Mouse (Mus musculus) megakaryocyte, embryonic 14.5 days (primary cell): Measurements from ENCODE around the gene Gm20388. TPM values are rescaled to one million over a fixed set of nuclear protein-coding genes. Genes with fewer than 3 reads are reported as not detected.
A peak's percentile ranks its signal among the peaks of the same experiment; 100 is the strongest.

ENCODE experiments used
- H3K27me3 ChIP-seq: replicated peaks from 2 replicates; pipeline ENCODE3; 2012; ENCODE audit warnings: inconsistent platforms
- H3K36me3 ChIP-seq: replicated peaks from 2 replicates; pipeline ENCODE3; 2012; ENCODE audit warnings: low read length, inconsistent platforms, mixed read lengths
- H3K4me1 ChIP-seq: 2 replicates; pipeline ENCODE4 v1.6.1; 2012; ENCODE audit warnings: inconsistent platforms
- H3K4me3 ChIP-seq: replicated peaks from 2 replicates; pipeline ENCODE3; 2012; ENCODE audit warnings: moderate library complexity, mild to moderate bottlenecking, inconsistent platforms
- H3K9me3 ChIP-seq: 2 replicates; pipeline ENCODE4 v1.6.1; 2012; ENCODE audit warnings: inconsistent platforms
- FLI1 ChIP-seq: IDR thresholded peaks from 2 replicates; pipeline ENCODE4 v1.6.1; 2012; ENCODE audit warnings: low read length, inconsistent platforms, mixed read lengths
- GATA1 ChIP-seq: IDR thresholded peaks from 3 replicates; pipeline ENCODE4 v1.6.1; 2012; ENCODE audit warnings: mixed read lengths, low read length, inconsistent platforms, borderline replicate concordance
- polyA plus RNA-seq: library from polyadenylated mRNA; stranded (reverse); fragments of >175 nt; gene quantifications from 2 replicates; pipeline ENCODE4 v1.2.3, GENCODE M21; 2012; ENCODE audit warnings: low replicate concordance; ENCODE audit not compliant: insufficient read depth

Gene Gm20388
- polyA plus RNA-seq, 1 experiment, result 111 TPM

GRCm38 (mm10) chr8:120393871-120394275 lies 483.2 kb downstream of the Gm20388 start:
- H3K36me3 ChIP-seq, result peaks cover 6% of the 10 kb centered on the region
- TF ChIP-seq GATA1 (no peak), FLI1 (no peak)
- H3K27me3 ChIP-seq, result no peaks in the 10 kb centered on the region
- peaks cover 90% of the 10 kb centered on the region for H3K4me1 ChIP-seq
- H3K9me3 ChIP-seq, result peaks cover 4% of the 10 kb centered on the region; the same call in 1 of the 2 replicates
- peak overlapping the region; percentile 23 for H3K4me3 ChIP-seq

- peaks cover 4% of the 10 kb centered on the region; the same call in 1 of the 2 replicates for H3K9me3 ChIP-seq
- H3K4me1 ChIP-seq, result peaks cover 89% of the 10 kb centered on the region
- H3K4me3 ChIP-seq, result no peak overlapping the region
- peaks cover 4% of the 10 kb centered on the region for H3K36me3 ChIP-seq
- no peak for TF ChIP-seq GATA1
- no peak for TF ChIP-seq FLI1
- no peaks in the 10 kb centered on the region for H3K27me3 ChIP-seq
Observed at GRCm38 (mm10) chr8:120395892-120396291, 485.3 kb downstream of the Gm20388 start.

DNA sequence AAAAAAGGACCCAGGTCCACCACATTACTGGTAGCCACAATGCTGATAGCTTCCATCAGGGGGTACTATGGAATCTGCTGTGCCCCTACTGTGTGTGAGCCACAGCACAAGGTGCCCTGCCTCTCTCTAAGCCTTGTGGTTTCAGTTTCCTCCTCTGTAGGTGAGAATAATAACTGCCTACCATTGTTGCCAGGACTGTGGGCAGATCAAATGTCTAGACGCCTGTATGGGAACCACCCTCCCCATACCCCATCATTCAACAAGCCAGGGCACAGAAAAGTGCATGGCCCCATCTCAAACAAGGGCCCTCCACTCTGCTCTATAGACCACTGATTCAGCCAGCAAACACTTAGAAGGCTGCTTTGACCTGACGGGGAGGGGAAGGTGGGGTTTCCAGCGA lies 486.1 kb downstream of the Gm20388 start:
- Histone ChIP-seq H3K9me3 (peaks cover 4% of the 10 kb centered on the region; the same call in 1 of the 2 replicates), H3K4me1 (peaks cover 89% of the 10 kb centered on the region), H3K36me3 (peaks cover 4% of the 10 kb centered on the region), H3K4me3 (no peak overlapping the region), H3K27me3 (no peaks in the 10 kb centered on the region)
- TF ChIP-seq FLI1 (no peak), GATA1 (no peak)

DNA sequence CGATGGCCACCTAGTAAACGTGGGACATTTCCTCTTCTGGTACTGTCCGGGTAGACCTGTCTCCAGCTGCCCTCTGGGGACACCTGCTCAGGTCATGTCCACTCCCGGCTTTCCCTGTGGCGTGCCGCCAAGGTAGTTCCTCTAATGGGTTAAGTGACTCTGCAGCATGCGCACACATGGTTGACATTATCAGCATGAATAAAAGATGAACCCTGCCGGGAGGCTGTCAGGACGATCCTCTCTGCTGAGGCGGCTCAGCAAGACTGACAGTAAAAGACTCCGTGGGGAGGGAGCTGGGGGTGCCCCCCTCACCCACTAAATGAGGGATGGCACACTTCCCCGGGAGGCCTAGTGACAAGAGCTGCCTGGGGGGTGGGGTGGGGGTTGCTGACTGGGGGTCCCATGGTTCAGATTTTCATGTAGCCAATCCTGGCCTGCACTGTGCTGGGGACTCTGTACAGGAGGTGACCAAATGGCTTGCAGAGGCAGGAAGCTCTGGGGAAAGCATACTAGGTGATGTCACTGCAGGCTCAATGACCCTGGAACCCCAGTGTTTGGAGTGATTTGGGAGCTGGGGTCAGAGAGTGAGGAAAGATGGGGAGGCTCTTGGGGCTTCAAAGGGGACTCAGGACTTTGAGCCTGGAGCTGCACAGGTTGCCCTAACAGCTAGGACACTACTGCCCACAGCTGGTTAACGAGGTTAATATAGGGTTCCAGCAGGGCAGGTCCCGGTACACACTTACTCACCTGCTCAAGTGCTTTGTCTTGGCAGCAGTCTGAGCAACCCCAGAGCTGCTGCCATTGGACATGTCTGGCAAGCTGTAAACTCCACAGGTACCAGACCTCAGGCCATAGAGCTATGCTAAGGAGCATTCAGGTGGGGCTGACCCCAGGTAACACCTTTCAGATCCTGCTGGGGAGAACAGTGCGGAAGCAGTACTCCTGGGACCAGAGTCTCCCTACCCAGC lies 487.1 kb downstream of the Gm20388 start:
- no peak overlapping the region for H3K4me3 ChIP-seq
- H3K27me3 ChIP-seq, result no peaks in the 10 kb centered on the region

GRCm38 (mm10) chr8:120399212-120399934 lies 488.7 kb downstream of the Gm20388 start:
- H3K4me3 ChIP-seq, result no peak overlapping the region
- H3K36me3 ChIP-seq, result peaks cover 4% of the 10 kb centered on the region
- no peak for TF ChIP-seq FLI1
- TF ChIP-seq GATA1, result no peak
- H3K4me1 ChIP-seq, result peaks cover 90% of the 10 kb centered on the region
- H3K9me3 ChIP-seq, result peaks cover 4% of the 10 kb centered on the region; the same call in 1 of the 2 replicates
- H3K27me3 ChIP-seq, result no peaks in the 10 kb centered on the region

More for the DNA sequence above, 487.1 kb downstream of the Gm20388 start:
- TF ChIP-seq GATA1, result no peak
- no peak for TF ChIP-seq FLI1
- Histone ChIP-seq H3K36me3 (peaks cover 4% of the 10 kb centered on the region), H3K4me1 (peaks cover 90% of the 10 kb centered on the region), H3K9me3 (peaks cover 4% of the 10 kb centered on the region; the same call in 1 of the 2 replicates)

DNA sequence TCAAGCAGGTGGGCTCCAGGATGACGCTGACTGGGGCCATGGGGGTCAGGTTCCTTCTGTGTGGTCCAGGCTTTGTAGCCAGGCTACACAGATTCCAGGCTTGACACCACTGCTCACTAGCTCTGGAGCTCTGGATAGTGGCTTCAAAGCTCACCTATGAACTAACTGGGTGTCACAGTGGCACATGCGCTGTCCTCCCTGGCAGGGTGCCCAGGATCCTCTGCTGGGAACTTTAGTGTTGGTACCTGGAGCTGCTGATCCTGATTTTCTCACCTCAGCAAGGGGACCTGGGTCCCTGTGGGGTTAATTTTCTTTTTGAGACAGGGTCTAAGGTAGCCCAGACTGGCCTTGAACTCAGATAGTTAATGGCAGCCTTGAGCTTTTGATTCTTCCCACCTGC lies 490.6 kb downstream of the Gm20388 start:
- TF ChIP-seq GATA1, result no peak
- no peak for TF ChIP-seq FLI1
- peaks cover 1% of the 10 kb centered on the region; the same call in 1 of the 2 replicates for H3K9me3 ChIP-seq
- H3K4me3 ChIP-seq, result no peak overlapping the region
- no peaks in the 10 kb centered on the region for H3K27me3 ChIP-seq
- peaks cover 92% of the 10 kb centered on the region for H3K4me1 ChIP-seq
- peaks cover 1% of the 10 kb centered on the region for H3K36me3 ChIP-seq

GRCm38 (mm10) chr8:120401712-120402111 lies 491.1 kb downstream of the Gm20388 start:
- Histone ChIP-seq H3K9me3 (no peaks in the 10 kb centered on the region), H3K4me1 (peaks cover 92% of the 10 kb centered on the region), H3K27me3 (no peaks in the 10 kb centered on the region), H3K36me3 (no peaks in the 10 kb centered on the region), H3K4me3 (no peak overlapping the region)
- TF ChIP-seq GATA1 (no peak), FLI1 (no peak)

- H3K4me3 ChIP-seq, result peak overlapping the region; percentile 40
- H3K36me3 ChIP-seq, result no peaks in the 10 kb centered on the region
- no peaks in the 10 kb centered on the region for H3K9me3 ChIP-seq
- peaks cover 92% of the 10 kb centered on the region for H3K4me1 ChIP-seq
- TF ChIP-seq GATA1, result no peak
- H3K27me3 ChIP-seq, result no peaks in the 10 kb centered on the region
Observed at GRCm38 (mm10) chr8:120403606-120404269, 493.1 kb downstream of the Gm20388 start.

DNA sequence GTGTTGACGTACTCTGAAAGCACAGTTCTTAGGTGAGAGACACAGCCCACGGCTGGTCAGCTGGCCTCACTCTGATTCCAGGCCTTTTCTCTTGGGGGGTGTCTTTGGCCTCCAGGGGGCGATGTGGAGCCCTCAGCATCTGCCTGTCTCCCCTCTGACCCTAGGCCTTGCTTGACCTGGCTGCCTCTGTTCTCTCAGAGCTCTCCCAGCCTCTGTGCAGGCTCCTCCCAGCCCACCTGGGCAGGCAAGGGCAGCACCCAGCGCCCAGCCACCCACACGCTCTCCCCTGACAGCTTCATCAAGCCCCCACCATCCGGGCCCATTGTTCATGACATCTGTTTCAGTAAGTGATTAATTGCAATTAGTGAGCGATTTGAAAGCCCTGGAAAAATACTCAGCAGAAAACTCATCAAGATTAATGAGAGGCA lies 494.0 kb downstream of the Gm20388 start:
- no peak for TF ChIP-seq FLI1
- no peak for TF ChIP-seq GATA1
- H3K36me3 ChIP-seq, result no peaks in the 10 kb centered on the region
- H3K4me3 ChIP-seq, result no peak overlapping the region
- no peaks in the 10 kb centered on the region for H3K9me3 ChIP-seq
- H3K27me3 ChIP-seq, result no peaks in the 10 kb centered on the region
- H3K4me1 ChIP-seq, result peaks cover 94% of the 10 kb centered on the region

GRCm38 (mm10) chr8:120406008-120406632 lies 495.5 kb downstream of the Gm20388 start:
- H3K27me3 ChIP-seq, result no peaks in the 10 kb centered on the region
- peaks cover 98% of the 10 kb centered on the region for H3K4me1 ChIP-seq
- H3K36me3 ChIP-seq, result no peaks in the 10 kb centered on the region
- H3K4me3 ChIP-seq, result peak overlapping the region; percentile 76
- H3K9me3 ChIP-seq, result no peaks in the 10 kb centered on the region
- TF ChIP-seq FLI1 (no peak), GATA1 (no peak)
